Mouse (Mus musculus): Measurements from ENCODE around the gene Pgs1.

DNA sequence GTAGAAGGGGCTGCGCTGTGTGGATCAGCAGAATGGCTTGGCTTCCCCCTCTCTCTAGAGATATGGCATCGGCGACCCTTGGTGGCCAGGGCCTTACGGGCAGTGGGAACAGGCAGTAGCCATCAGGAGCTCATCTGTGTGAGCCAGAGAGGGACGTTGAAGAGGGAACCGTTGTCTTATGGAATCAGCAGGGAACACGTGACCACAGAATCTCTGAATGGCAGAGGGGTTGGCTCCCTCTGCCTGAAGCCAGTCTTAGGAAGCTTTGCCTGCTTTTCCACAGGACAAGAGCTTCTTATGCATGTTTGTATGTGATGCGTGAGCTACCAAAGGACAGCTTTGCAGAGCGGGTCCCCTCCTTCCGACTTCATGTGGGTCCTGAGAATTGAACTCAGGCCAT, 72.8 kb downstream of the Pgs1 start:
- TF ChIP-seq CTCF (IDR thresholded peaks at IDR 0.05) (no peak), EP300 (IDR thresholded peaks at IDR 0.05) (no peak)
